Mouse (Mus musculus) ES-Bruce4 (cell line): ENCODE measurements at regions not wholly inside any gene's neighbourhood (a gene's known extent, or its start where the extent isn't known, plus 50 kb on each side); places are given as distances from the start of the nearest gene placed in this dataset.

ENCODE experiments used
- H3K27ac ChIP-seq: 2 replicates; pipeline ENCODE4 v1.5.1; 2012; ENCODE audit warnings: low read length, inconsistent platforms; ENCODE audit not compliant: insufficient read depth
- H3K27me3 ChIP-seq: 2 replicates; pipeline ENCODE4 v1.6.1; 2012; ENCODE audit warnings: mild to moderate bottlenecking, low read length, inconsistent platforms; ENCODE audit not compliant: control insufficient read depth, poor library complexity, insufficient read depth, severe bottlenecking
- H3K36me3 ChIP-seq: 2 replicates; pipeline ENCODE4 v1.6.1; 2012; ENCODE audit warnings: inconsistent platforms, mild to moderate bottlenecking, low read length, moderate library complexity; ENCODE audit not compliant: control insufficient read depth, poor library complexity, insufficient read depth, severe bottlenecking
- H3K4me1 ChIP-seq: one replicate; pipeline ENCODE4 v1.8.1; 2011; ENCODE audit warnings: low read length; ENCODE audit not compliant: control insufficient read depth, insufficient read depth
- H3K4me3 ChIP-seq: 2 replicates; pipeline ENCODE4 v1.5.1; 2011; ENCODE audit warnings: low read depth, mild to moderate bottlenecking, low read length
- H3K9ac ChIP-seq: 2 replicates; pipeline ENCODE4 v1.6.1; 2012; ENCODE audit warnings: low read depth, mild to moderate bottlenecking, inconsistent platforms; ENCODE audit not compliant: poor library complexity, severe bottlenecking
- H3K9me3 ChIP-seq: replicated peaks from 2 replicates; pipeline ENCODE4 v1.6.1; 2012; ENCODE audit warnings: mild to moderate bottlenecking, low read length, inconsistent platforms; ENCODE audit not compliant: control insufficient read depth, poor library complexity, insufficient read depth, severe bottlenecking
- CTCF ChIP-seq: IDR thresholded peaks from one replicate; pipeline ENCODE4 v1.8.1; 2011; ENCODE audit warnings: low read depth, low read length
- EP300 ChIP-seq: IDR thresholded peaks from 2 replicates; pipeline ENCODE4 v1.6.1; 2011; ENCODE audit warnings: low read depth, low read length; ENCODE audit not compliant: insufficient read depth
- POLR2A ChIP-seq: IDR thresholded peaks from one replicate; pipeline ENCODE4 v1.8.1; 2011; ENCODE audit warnings: low read length; ENCODE audit not compliant: insufficient read depth

DNA sequence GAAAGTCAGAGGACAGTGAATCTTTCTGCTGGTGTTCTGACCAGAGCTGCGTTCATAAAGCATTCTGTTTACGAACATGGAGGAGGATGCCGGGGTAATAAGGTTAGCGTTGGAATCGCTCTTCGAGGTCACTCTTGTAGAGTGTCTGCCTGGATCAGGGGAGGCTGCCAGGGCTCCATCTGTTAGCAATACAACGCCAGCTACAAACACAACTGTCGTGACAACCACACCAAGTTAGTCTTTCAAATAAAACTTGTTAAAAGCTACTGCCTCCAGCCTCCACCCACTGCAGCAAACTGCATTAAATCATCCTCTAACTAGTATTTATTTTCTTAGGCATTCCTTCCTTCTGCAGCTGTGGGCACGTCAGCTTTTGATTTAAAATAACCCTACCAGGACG, 525.0 kb downstream of the 1700129C05Rik start:
- TF ChIP-seq CTCF (no peak), POLR2A (no peak), EP300 (no peak)
- H3K4me3 ChIP-seq, result no peak overlapping the region
- H3K27ac ChIP-seq, result no peak overlapping the region
- H3K36me3 ChIP-seq, result no peaks in the 10 kb centered on the region
- no peaks in the 10 kb centered on the region for H3K9me3 ChIP-seq
- no peak overlapping the region for H3K9ac ChIP-seq
- H3K4me1 ChIP-seq, result no peaks in the 10 kb centered on the region
- H3K27me3 ChIP-seq, result no peaks in the 10 kb centered on the region

- H3K27ac ChIP-seq, result no peak overlapping the region
- no peak for TF ChIP-seq CTCF
- TF ChIP-seq POLR2A, result no peak
- TF ChIP-seq EP300, result no peak
- no peaks in the 10 kb centered on the region for H3K4me1 ChIP-seq
- H3K9me3 ChIP-seq, result no peaks in the 10 kb centered on the region
- no peak overlapping the region for H3K4me3 ChIP-seq
- no peaks in the 10 kb centered on the region for H3K27me3 ChIP-seq
- no peaks in the 10 kb centered on the region for H3K36me3 ChIP-seq
- H3K9ac ChIP-seq, result no peak overlapping the region
Measured at GRCm38 (mm10) chr14:58608216-58608615, 534.5 kb downstream of the 1700129C05Rik start.

DNA sequence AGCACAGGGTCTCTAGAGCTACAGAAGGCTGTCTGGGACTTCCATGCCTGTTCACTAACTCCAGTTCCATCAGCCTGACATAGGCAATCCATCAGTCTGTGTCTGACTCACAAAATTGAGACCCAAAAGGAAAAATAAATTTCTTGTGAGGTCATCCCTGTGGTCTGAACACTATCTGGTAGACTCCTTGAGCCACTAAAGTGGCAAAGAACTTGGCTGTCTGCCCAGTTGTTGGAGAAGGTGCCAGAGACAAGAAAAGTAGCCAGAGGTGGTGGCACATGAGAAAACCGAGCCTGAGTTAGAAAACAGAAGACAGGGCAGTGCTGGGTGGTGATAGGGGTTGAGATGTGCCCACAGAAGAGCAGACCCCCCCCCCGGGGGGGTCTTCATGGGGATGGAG, 535.0 kb downstream of the 1700129C05Rik start:
- Histone ChIP-seq H3K4me1 (no peaks in the 10 kb centered on the region), H3K9me3 (no peaks in the 10 kb centered on the region), H3K27ac (no peak overlapping the region), H3K27me3 (no peaks in the 10 kb centered on the region), H3K36me3 (no peaks in the 10 kb centered on the region), H3K4me3 (no peak overlapping the region), H3K9ac (no peak overlapping the region)
- TF ChIP-seq POLR2A (no peak), CTCF (no peak), EP300 (no peak)

DNA sequence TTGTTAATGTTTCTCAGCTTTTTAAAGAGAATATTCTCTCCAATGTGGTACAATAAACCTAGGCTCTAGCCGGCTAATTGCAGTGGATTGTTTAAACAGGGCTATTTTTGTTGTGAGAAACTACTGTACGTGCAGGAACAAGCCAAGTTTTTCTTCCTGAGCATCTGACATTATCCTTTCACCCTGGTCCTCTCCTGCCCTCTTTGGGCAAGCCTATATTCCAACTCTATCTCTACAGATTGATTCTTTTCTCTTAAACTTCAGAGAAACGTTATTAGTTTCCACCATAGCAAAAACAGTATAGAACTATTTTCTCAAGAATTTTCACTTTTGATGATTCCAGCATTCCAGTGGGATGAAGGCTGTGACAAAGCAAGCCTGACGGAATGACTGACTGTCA, 535.2 kb downstream of the Fgf9 start:
- no peaks in the 10 kb centered on the region for H3K36me3 ChIP-seq
- H3K27ac ChIP-seq, result no peak overlapping the region
- H3K4me3 ChIP-seq, result no peak overlapping the region
- no peaks in the 10 kb centered on the region for H3K9me3 ChIP-seq
- TF ChIP-seq POLR2A (no peak), CTCF (no peak), EP300 (no peak)
- no peaks in the 10 kb centered on the region for H3K4me1 ChIP-seq
- H3K9ac ChIP-seq, result no peak overlapping the region
- no peaks in the 10 kb centered on the region for H3K27me3 ChIP-seq

DNA sequence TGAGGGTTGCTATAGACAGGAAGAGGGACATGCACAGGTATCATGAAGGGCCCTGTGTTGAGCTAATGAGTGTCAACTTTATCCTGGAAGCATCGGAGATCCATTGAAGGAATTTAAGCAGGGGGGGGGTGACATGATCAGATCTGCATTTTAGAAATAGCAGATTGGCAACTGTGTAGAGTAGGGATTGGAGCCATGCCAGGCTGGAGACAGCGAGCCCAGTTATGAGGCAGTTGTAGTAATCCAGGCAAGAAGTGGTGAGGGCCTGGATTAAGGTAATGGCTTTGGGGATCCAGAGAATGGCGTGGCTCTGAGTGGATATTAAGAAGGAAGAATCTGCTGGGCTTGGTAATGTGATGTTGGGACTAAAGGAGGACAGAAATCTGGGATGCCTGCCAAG, 528.5 kb downstream of the Fgf9 start:
- Histone ChIP-seq H3K9ac (no peak overlapping the region), H3K27me3 (no peaks in the 10 kb centered on the region), H3K4me3 (no peak overlapping the region), H3K4me1 (no peaks in the 10 kb centered on the region), H3K36me3 (no peaks in the 10 kb centered on the region), H3K9me3 (no peaks in the 10 kb centered on the region), H3K27ac (no peak overlapping the region)
- TF ChIP-seq EP300, result no peak
- TF ChIP-seq POLR2A, result no peak
- no peak for TF ChIP-seq CTCF

DNA sequence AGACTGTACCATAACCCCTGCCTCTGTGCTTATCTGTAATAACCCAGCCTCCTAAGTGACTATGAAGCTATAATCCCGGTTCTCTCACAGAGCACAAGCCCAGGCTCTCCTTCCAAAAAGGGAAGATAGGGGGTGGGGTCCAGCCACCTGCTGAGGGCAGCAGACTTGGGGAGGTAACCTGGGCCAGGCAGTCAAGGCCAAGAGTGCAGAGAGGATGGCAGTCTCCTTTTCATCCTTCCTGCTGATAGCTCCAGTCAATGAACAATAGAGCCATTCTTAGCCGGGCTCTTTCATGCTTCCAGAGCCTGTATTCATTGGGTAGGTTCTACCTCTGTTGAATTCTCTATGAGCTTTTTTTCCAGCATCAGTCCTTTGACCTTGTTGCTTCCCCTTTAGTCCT, 527.5 kb downstream of the Fgf9 start:
- no peaks in the 10 kb centered on the region for H3K36me3 ChIP-seq
- no peak for TF ChIP-seq POLR2A
- H3K9me3 ChIP-seq, result no peaks in the 10 kb centered on the region
- H3K9ac ChIP-seq, result no peak overlapping the region
- H3K4me3 ChIP-seq, result no peak overlapping the region
- no peaks in the 10 kb centered on the region for H3K27me3 ChIP-seq
- H3K27ac ChIP-seq, result no peak overlapping the region
- no peaks in the 10 kb centered on the region for H3K4me1 ChIP-seq

DNA sequence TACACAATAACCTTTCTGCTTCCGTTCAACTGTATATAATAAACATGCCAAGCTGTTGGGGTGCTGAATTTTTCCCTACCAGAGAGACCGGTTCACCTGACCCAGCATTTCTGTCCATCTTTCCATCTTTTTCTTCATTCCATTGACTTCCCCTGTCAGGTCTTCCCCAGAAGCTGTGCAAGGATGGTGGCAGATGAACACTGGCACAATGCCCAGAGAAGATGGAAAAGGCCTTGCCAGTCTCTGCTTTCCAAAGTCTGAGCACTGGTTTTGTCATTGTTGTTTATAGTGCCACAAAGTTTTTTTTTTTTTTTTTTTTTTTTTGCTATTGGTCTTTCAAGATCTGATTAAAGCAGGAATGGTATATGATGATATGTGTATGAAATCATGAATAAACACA, 526.6 kb downstream of the Fgf9 start:
- TF ChIP-seq CTCF (no peak), EP300 (no peak), POLR2A (no peak)
- Histone ChIP-seq H3K36me3 (no peaks in the 10 kb centered on the region), H3K9me3 (no peaks in the 10 kb centered on the region), H3K4me3 (no peak overlapping the region), H3K9ac (no peak overlapping the region), H3K27ac (no peak overlapping the region), H3K27me3 (no peaks in the 10 kb centered on the region), H3K4me1 (no peaks in the 10 kb centered on the region)
